Mouse (Mus musculus): Measurements from ENCODE around the gene Ace.

DNA sequence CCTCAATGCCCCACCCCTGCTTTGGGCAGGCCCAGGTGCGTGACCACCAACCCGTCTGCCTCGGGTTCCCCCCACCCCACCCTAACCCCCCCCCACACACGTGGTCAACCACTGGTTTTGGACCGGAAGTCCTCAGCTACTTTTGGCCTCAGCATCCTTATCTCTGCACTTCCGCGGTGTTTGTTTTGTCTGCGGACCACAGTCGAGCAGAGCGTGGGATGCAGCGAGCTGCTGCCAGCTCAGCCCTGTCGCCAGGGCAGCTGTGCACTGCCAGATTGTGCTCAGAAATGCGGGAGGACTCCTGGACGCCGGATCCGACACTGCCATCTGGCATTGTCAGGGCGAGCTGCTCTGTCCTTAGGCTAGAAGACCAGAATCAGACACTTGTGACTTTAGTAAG is 8.4 kb upstream of the Ace start:
- TF ChIP-seq CTCF (IDR thresholded peaks at IDR 0.05): no peak
- 0 out of 2 replicates have a peak, but pooled peaks have one; percentile 8 for TF ChIP-seq EP300 (IDR thresholded peaks at IDR 0.05; ENCODE audit: insufficient read depth, low read depth, low read length)
